Mouse (Mus musculus): Measurements from ENCODE around the gene Arf6.
"Not testable (repeated sequence)": the region's sequence is repeated elsewhere in the genome, so short reads cannot be mapped to it uniquely, and the experiment has no call there.

Arf6 gene

DNA sequence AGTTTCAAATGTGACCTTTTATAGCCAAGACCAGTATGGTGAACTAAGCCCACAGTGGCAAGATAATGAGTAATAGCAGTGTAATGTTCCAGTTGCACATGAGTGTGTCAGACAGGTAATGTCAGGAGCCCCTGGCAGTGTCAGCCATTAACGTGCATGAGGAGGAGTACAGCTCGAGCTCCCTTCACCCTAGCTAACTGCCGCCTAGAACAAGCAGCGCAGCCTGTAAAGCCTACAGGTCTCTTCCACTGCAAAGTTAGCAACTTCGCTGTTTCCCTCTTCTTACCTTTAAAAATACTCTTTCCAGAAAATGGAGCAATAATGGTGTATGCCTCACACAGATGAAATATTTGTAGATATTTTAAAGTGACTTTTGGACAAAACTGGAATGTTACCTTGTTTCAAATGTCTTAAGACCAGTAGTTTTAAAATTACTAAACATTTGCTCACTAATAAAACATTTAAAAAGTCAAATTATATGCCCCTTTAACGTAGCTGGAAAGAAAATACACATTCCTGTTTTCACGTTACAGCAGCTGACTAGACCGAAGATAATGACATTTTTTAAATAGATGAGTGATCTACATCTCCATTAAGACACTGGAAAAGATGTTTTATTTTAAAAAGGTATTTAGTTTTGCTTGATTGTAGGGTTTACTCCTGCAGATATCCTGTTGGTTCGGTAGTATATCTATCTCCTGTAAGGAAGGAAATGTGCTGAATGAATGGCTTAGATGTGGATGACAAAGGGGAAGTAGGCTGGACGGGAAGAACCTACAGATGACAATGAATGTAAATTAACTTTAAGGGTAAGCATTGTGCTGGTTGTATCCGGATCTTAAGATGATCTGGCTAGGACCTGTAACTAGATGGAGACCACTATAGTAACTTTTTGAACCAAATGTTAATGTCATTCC is 2.2 kb downstream of the Arf6 start:
- no peak for DNase-seq

- no peak for DNase-seq
These were observed 4.2 kb downstream of the Arf6 start for GRCm38 (mm10) chr12:69376132-69376531.

DNA sequence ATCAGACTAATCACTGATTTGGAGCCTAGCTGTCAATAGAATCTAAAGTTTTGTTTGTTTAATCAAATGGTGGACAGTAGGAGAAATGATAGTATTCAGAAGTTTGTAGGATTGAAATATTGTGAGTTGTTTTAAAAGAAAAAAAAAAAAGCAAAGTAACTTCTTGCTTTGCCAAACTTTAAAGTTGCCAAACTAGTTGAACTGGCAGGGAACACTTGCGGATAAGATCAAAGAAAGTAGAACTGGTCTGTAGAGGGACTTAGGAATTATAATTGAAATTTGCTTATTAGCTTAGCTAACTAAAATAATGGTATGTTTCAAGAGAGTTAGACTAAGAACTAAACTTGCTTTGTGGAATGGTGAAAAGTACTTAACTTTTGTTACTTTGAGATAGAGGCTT is 5.2 kb downstream of the Arf6 start:
- DNase-seq = no peak

DNA sequence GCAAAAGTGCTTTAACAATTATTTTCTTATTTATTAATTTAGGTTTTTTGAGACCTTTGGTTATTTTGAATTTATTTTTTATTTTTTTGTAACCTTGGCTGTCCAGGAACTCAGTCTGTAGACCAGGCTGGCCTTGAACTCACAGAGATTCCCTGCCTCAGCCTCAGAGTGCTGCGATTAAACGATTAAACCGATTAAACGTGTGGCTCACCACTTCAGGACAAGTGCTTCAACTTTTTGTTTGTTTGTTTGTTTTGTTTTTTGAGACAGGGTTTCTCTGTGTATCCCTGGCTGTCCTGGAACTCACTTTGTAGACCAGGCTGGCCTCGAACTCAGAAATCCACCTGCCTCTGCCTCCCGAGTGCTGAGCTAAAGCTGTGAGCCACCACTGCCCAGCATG is 5.7 kb downstream of the Arf6 start:
- not testable (repeated sequence) for DNase-seq

GRCm38 (mm10) chr12:69378558-69379454 is 6.9 kb downstream of the Arf6 start:
- DNase-seq = no peak

GRCm38 (mm10) chr12:69382880-69383279 is 10.9 kb downstream of the Arf6 start:
- DNase-seq = no peak

- no peak for DNase-seq
These were observed 12.7 kb downstream of the Arf6 start for GRCm38 (mm10) chr12:69384606-69385005.

DNA sequence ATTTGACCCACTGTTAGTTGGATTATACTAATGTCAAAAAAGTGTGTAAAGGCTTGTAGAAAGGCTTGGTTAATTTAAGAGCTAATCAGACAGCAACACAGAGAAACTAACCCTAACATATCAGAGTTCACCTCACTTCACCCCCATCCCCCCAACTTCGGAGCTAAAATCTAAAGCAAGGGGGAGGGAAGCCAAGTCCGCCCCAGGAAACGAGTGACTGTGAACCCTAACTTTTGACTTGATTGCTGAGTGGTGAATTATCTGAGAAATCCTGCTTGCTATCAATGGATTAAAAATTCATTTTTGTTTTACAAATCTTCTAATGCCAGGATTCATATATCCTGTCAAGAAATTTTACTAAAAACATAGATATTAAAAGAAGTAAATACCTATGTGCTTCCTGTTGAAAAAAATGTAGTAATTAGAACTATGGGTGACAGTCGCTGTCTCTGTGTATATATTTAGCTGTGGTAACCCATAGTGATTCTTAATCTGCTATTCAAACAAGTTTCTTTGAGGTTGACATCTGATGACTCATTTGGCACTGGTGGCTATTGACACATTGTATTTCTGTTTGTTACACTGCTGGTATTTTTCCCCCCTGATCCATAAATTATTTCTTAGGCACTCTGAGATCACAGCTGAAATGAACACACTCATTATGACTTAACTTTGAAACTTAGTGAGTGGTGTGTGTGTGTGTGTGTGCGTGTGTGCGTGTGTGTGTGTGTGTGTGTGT is 13.8 kb downstream of the Arf6 start:
- no peak for DNase-seq

- not testable (repeated sequence) for DNase-seq
These were observed 14.4 kb downstream of the Arf6 start for GRCm38 (mm10) chr12:69386281-69386732.

- DNase-seq = no peak
These were observed 16.4 kb downstream of the Arf6 start for GRCm38 (mm10) chr12:69388321-69388869.

GRCm38 (mm10) chr12:69389273-69389938 is 17.5 kb downstream of the Arf6 start:
- DNase-seq = no peak

DNA sequence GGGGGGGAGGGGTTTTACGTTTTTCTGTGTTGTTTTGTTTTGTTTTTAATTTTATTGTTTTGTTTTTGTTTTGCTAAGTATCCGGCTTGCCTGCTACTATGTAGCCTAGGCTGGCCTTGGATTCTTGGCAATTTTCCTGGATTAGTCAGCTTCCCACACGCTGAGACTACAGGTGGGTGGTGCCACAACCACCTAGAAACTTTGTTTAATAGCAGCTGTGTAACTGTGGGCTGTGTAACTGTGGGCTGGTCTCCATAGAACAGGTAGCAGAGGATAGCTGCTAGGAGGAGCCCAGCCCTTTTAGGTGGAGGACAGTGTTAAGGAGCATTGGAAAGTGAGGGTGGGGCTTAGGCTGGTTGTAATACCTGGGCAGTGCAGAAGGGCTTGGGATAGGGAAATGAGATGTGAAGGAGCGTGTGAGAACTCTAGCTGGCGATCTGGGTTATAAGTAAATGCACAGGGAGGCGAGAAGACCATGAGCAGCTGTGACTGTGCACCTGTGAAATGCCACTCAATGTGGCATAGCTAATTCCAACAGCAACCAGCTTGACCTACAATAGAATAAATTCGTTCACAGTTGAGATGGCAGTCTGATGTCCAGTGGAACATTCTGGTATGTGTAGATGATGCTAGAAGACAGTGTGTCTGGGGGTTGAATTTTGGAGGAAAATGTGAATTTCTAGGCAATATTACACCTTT is 18.2 kb downstream of the Arf6 start:
- no peak for DNase-seq

- no peak for DNase-seq
These were observed 21.1 kb downstream of the Arf6 start for GRCm38 (mm10) chr12:69393076-69393475.

- DNase-seq = no peak
These were observed 22.5 kb downstream of the Arf6 start for GRCm38 (mm10) chr12:69394456-69394855.

DNA sequence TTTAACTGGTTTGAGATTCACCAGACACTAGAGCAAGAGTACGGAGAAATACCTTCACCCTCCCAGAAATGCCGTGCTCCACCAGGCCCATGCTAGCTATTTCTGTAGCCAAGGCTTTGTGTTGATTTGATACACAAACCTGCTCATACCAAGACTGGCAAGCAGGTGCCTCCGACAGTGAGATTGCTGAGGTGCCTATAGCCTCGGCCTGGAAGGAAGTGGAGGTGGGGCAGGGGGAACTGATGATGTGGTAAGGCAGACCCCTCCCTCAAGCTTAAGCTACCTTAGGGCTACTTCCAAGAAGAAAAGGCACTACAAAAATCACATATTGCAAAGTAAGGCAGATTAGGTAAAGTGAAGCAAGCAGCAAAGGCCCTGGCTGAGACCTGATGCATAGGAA is 28.4 kb downstream of the Arf6 start:
- no peak for DNase-seq

DNA sequence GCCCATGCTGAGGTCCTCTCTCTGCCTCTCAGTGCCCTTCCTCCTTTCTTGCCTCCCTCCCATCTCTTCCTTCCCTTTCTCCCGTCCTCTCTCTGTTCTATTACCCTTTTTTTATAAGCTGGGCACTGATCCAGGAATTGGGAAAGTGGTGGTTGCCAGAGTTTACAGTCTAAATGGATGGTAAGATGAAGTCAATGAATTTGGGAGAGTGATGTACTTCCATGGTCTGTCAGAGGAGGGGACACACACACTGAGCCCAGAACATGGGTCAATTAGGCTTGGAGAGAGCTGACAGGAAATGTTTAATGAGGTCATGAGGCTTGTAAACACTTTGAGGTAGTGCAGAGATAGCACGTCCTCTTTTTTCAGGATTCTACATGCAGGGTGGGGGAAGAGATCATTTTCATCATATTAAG is 28.9 kb downstream of the Arf6 start:
- no peak for DNase-seq

- no peak for DNase-seq
These were observed 30.1 kb downstream of the Arf6 start for GRCm38 (mm10) chr12:69402100-69402499.

- DNase-seq = no peak
These were observed 30.7 kb downstream of the Arf6 start for GRCm38 (mm10) chr12:69402594-69403167.

- no peak for DNase-seq
These were observed 38.8 kb downstream of the Arf6 start for GRCm38 (mm10) chr12:69410767-69411166.

- no peak for DNase-seq
These were observed 40.0 kb downstream of the Arf6 start for GRCm38 (mm10) chr12:69411936-69412335.

DNA sequence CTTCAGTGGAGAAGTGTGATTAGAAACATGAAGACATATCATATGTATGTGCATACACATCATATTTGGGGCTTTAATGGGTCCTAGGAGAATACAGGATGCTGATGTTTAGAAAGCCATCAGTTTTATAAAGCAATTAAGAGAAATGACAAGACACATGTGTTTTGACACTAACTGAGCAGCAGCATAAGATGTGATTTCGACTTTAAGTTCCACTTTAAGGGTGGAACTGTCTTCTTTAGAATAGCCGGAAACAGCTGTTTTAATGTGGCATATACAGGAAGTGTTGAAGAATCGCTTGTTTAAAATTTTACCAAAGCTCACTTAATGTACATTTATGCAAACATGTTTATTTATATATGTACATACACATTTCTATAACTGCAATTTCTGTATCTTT is 41.4 kb downstream of the Arf6 start:
- DNase-seq = no peak

All from kidney, postnatal 10 days (tissue).